In genomic region chr11:75732434-75733226, GRCm38 (mm10) we compare ENCODE assay signal across 7 mouse cellular contexts. TPM values are rescaled to one million over a fixed set of nuclear protein-coding genes. Genes with fewer than 3 reads are reported as not detected.
DNase-seq lines count a peak whose midpoint lies in the region; ATAC-seq lines count a peak whose summit lies in the region.

Gene Ywhae, plus strand, starts transcription at chr11:75732869.

- peak; percentile 95 for DNase-seq in adrenal gland, adult 2 months
- DNase-seq in embryo, embryonic 11.5 days (ENCODE audit: low read depth, low spot score) = peak; percentile 91
- peak; percentile 84 to 90 for DNase-seq in gastrocnemius, postnatal 4 days (ENCODE audit: low spot score in 2 of 2)
- peak; percentile 92 to 93 for DNase-seq in left cerebral cortex, postnatal 36 days (ENCODE audit: low spot score in 2 of 2)
- DNase-seq in midbrain, embryonic 11.5 days (ENCODE audit: low spot score, missing footprints) = peak; percentile 100
- peak; percentile 89 for DNase-seq in skeletal muscle tissue, adult 2 months (ENCODE audit: low read depth, low spot score)

- H3K27me3 ChIP-seq in intestine, embryonic 16.5 days (replicated peaks; ENCODE audit: control insufficient read depth, insufficient read depth, low read length) = no peaks in the 10 kb centered on the region
- no peaks in the 10 kb centered on the region for H3K27me3 ChIP-seq in midbrain, embryonic 11.5 days (ENCODE audit: control insufficient read depth, insufficient read depth, low read length)

- H3K27ac ChIP-seq in intestine, embryonic 16.5 days (ENCODE audit: low read length) = peak within 1 kb of the TSS; percentile 97
- H3K27ac ChIP-seq in midbrain, embryonic 11.5 days (ENCODE audit: low read depth, low read length) = peak within 1 kb of the TSS; percentile 94

- H3K9ac ChIP-seq in intestine, embryonic 16.5 days (ENCODE audit: low read depth, low read length) = peak within 1 kb of the TSS; percentile 100
- H3K9ac ChIP-seq in midbrain, embryonic 11.5 days (ENCODE audit: low read length) = peak within 1 kb of the TSS; percentile 99

- no peaks in the 10 kb centered on the region for H3K36me3 ChIP-seq in intestine, embryonic 16.5 days (ENCODE audit: control insufficient read depth, insufficient read depth, low read length)
- no peaks in the 10 kb centered on the region for H3K36me3 ChIP-seq in midbrain, embryonic 11.5 days (ENCODE audit: control insufficient read depth, insufficient read depth, low read length)

- WGBS in intestine, embryonic 16.5 days = under 1% methylated on average over 74 of the region's 76 CpGs
- WGBS in midbrain, embryonic 11.5 days = 1% methylated on average over 66 of the region's 76 CpGs

- H3K4me1 ChIP-seq in intestine, embryonic 16.5 days (ENCODE audit: control insufficient read depth, insufficient read depth, low read length) = peaks cover 31% of the 10 kb centered on the region
- peaks cover 28% of the 10 kb centered on the region for H3K4me1 ChIP-seq in midbrain, embryonic 11.5 days (ENCODE audit: control insufficient read depth, insufficient read depth, low read length)

- no peaks in the 10 kb centered on the region for H3K9me3 ChIP-seq in intestine, embryonic 16.5 days (ENCODE audit: control insufficient read depth, low read length)
- no peaks in the 10 kb centered on the region for H3K9me3 ChIP-seq in midbrain, embryonic 11.5 days (ENCODE audit: control insufficient read depth, low read length)

- peak; percentile 95 for ATAC-seq in intestine, embryonic 16.5 days
- peak; percentile 92 for ATAC-seq in midbrain, embryonic 11.5 days (ENCODE audit: low FRiP score)

- intact Hi-C loops in left cerebral cortex, postnatal 36 days (cut with DNase I) = loop anchor here (2.0 kb wide), 1 partner anchor 18 kb away; no protein-coding TSS in a partner anchor

- H3K4me2 ChIP-seq in intestine, embryonic 16.5 days (ENCODE audit: low read depth, low read length) = peak within 1 kb of the TSS; percentile 82
- H3K4me2 ChIP-seq in midbrain, embryonic 11.5 days = peak within 1 kb of the TSS; percentile 84

- H3K4me3 ChIP-seq in intestine, embryonic 16.5 days (ENCODE audit: low read length) = peak within 1 kb of the TSS; percentile 90
- peak within 1 kb of the TSS; percentile 97 for H3K4me3 ChIP-seq in midbrain, embryonic 11.5 days (ENCODE audit: low read depth, low read length)

RNA-seq across cellular contexts. Expression of gene Ywhae, which starts in this region (rescaled TPM):
- 100 to 1,000 TPM; 656 to 668 TPM for total RNA-seq in adrenal gland, adult 2 months (2021)
- polyA plus RNA-seq in adrenal gland, adult 2 months (2012; rRNA removed) = 41.3 and 57.3 TPM in 2 replicates
- 100 to 1,000 TPM; 749 to 818 TPM for total RNA-seq in gastrocnemius, postnatal 4 days (2021)
- 648 and 718 TPM in 2 replicates for polyA plus RNA-seq in intestine, embryonic 16.5 days (2015; fragmentation: Nextera tagmentation; extraction: Ambion mirVana)
- 100 to 1,000 TPM; 954 to 971 TPM for total RNA-seq in left cerebral cortex, postnatal 36 days (2021)
- polyA plus RNA-seq in midbrain, embryonic 11.5 days (2014; fragmentation: Nextera tagmentation; extraction: Ambion mirVana) = 1,665 and 1,827 TPM in 2 replicates

Comparison
In these comparisons a context has a peak if more than half of its experiments do, and no peak if none do; other contexts are left out.
1. Peak in every context shown above with its lines: DNase-seq, ATAC-seq, H3K4me3 ChIP-seq and H3K27ac ChIP-seq.
2. RNA of gene Ywhae (polyA plus RNA-seq): 1,665 to 1,827 TPM in midbrain, embryonic 11.5 days and 648 to 718 TPM in intestine, embryonic 16.5 days; 41.3 to 57.3 TPM in adrenal gland, adult 2 months; every median in the first group is over 10 times any median in the second.